Mouse (Mus musculus): ENCODE measurements around the gene Prss45.
A peak's percentile ranks its signal among the peaks of the same experiment; 100 is the strongest.

Prss45 gene

GRCm38 (mm10) chr9:110857781-110858472 is 23.5 kb downstream of the Prss45 start, which contains the start of gene Prss50:
Gene Prss50 (plus strand): TSS chr9:110857967.
- no peak for DNase-seq (ENCODE audit: low read depth, low spot score)

DNA sequence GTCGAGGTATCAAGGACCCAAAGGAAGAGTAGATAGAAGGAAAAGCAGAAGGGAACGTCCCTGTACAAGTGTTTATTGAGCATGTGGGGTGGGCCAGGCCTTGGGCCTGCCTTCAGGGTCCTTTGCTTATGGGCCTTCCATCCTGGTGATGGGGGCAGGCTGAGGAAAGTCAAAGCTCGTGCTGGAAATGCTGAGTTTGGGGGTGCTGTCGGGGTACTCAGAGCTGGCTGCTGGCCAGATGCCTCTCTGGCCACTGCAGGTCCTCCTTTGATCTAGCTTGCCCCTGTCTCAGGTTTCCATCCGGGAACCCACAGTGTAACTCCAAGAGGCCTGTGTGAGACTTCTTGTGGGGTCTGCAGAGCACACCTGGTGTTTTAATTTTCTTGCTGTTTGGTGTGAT is 24.1 kb downstream of the Prss45 start:
- no peak for DNase-seq (ENCODE audit: low read depth, low spot score)

DNA sequence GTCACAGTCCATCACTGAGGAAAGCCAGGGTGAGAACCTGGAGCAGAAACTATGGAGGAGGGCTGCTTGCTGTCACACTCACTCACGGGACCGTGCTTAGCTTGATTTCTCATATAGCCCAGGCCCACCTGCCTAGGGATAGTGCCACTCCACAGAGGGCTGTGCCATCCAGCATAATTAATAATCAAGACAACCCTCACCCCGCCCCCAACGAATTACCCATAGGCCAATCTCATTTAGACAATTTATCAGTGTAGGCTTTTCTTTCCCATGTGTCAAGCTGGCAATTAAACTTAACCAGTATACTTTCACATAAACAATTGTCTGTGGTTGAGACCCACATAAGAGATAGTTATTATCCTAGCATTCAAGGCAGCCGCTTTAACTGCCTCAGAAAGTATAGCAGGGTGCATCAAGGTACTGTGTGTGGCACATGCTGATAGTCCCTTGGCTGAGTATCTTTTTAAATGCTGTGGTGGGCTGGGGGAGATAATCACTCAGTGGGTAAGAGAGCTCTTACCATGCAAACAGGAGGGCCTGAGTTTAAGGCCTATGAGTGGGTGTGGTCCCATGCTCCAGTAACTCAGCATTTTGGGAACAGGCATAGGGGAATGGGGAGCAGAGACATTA is 24.7 kb downstream of the Prss45 start:
- no peak for DNase-seq (ENCODE audit: low read depth, low spot score)

DNA sequence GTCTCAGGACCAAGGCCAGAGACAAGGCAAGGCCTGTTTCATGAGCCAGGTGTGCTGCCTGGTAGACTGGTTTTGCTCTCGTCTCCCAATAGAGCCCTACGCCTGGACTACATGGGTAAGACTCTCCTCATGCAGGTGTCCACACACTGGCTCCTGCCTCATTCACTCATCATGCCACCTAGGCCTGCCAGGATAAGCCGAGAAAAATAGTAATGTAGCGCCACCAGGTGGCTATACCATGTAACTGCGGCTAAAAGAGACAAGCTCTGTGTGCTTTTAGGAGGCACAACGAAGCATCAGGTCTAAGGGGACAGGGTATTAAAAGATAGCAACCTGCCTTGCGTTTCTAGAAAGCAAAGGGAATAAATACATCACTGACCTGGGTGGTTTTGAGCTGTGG is 36.6 kb downstream of the Prss45 start:
- peak; percentile 32 for DNase-seq (ENCODE audit: low read depth, low spot score)

DNA sequence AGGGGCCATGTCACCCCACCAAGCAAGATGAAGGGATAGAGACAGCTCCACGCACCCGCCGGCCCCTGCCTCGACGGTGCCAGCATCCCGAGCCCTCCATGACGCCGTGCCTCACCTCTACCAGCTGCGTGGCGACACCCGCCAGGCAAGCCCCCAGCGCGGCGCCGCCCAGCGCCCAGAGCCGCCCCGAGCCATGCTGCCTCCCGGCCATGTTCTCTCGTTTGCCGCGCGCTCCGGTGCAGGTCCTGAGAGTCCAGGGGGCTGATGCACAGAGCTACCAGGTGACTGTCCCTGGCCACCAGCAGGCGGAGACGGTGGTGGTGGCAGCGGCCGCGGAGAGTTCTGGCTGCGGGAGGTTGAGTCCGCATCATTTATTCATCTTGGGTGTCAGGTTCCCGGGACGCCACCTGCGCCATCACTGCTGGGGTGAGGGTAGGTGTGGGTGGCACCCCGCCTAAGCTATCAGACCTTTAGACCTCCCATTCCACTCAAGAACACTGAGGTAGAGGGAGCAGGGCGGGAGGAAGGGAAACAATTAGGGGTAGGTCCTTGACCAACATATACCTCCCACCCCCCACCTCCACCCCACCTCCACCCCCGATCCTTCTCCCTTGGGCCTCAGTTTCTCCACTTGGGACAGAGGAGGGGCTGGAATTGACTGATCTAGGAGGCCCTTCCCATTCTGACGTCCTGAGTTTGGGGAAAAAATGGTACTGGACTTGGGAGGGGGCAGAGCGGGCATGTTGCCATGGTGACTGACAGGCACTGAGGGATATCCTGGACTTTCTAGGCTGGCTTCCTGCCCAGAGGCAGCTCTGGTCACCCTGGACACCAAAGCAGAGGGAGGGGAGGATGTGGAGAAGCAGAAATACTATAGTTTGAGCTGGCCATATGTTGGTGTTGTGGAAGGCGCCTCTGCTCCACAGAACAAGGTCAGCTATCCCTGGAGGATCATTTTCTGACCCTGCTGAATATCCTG is 39.6 kb downstream of the Prss45 start:
- no peak for DNase-seq (ENCODE audit: low read depth, low spot score)

DNA sequence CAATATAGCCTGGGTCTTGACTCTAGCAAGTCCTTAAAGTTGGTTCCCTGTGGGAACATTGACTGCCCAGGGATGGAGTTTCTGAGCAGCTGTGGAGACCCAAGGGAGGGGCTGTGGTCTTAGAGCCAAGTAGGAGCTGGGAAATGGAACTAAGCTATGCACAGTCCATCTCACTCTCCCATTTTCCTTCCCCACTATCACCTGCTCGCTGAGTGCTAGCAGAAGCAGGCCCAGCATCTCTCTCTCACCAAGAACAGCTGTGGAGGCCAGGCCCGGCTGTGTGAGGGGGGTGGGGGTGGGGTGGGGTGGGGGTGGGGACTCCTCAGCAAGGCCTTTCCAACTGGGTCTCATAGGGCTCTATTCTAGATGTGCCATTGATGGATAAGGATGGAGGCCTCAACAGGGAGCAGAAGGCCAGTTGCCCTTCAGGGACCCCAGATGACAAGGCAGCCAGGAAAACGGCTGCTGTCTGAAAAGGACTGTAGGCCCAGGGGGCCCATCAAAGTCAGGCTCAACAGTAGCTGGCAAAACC is 40.3 kb downstream of the Prss45 start:
- no peak for DNase-seq (ENCODE audit: low read depth, low spot score)

GRCm38 (mm10) chr9:110875288-110875695 is 40.9 kb downstream of the Prss45 start:
- DNase-seq (ENCODE audit: low read depth, low spot score), result no peak

DNA sequence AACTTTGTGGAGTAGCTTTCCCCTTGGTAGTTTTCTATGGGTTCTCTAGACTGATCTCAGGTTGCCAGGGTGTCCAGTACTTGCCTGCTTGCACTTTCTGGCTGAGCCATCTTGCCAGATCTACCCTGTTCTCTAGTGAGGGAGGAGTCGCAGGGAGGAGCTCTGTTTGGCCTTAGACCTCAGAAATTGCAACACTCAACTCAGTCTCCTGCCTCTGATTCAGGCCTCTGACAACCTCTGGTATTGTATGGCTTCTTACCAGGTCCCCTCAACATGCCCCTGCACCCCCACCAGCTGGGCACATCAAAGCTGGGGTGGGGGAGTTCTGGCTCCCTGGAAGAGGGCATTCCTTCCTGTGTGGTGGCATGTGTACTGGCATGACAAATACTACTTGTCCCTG is 43.0 kb downstream of the Prss45 start:
- no peak for DNase-seq (ENCODE audit: low read depth, low spot score)

- no peak for DNase-seq (ENCODE audit: low read depth, low spot score)
Observed at GRCm38 (mm10) chr9:110877888-110878287, 43.5 kb downstream of the Prss45 start.

DNA sequence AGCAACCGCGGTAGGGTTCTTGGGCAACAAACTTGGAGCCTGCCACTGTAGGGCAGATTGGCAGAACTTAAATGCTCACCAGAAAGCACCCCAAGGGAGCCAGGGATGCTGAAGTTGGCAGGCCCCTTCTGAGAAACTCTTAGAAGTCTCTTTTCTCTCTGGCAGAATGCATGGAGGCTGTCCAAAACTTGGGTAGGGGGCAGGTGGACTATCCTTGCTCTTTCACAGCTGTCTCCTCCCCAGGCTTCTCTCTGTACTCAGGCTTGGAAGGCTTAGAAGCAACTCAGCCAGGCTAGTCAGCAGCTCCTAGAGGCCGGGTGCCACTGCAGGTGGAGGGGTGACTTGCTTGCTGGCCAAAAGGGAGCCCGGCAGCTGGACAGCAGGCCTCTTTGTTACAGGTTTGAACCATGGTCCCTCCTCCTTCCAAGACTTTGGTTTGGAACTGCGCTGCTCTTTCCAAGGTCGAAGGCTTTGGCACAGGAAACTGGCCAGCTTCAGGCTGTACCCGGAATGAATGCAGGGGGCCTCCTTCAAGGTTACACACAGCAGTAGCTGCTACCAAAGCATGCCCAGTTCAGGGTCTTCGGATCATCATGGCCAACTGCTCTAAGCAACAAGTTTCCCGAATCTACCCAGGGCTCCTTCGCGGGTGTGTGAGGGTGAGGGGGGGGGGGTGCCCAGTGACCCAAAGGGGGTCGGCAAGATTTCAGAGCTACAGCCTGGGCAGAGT is 45.0 kb downstream of the Prss45 start, which contains the start of gene Als2cl:
Gene Als2cl (plus strand): TSS at position 680 of the 730 bp plus-strand sequence.
- no peak for DNase-seq (ENCODE audit: low read depth, low spot score)

GRCm38 (mm10) chr9:110879998-110880561 is 45.7 kb downstream of the Prss45 start, which contains the start of gene Tmie:
Gene Tmie (minus strand): TSS chr9:110880113.
- no peak for DNase-seq (ENCODE audit: low read depth, low spot score)

DNA sequence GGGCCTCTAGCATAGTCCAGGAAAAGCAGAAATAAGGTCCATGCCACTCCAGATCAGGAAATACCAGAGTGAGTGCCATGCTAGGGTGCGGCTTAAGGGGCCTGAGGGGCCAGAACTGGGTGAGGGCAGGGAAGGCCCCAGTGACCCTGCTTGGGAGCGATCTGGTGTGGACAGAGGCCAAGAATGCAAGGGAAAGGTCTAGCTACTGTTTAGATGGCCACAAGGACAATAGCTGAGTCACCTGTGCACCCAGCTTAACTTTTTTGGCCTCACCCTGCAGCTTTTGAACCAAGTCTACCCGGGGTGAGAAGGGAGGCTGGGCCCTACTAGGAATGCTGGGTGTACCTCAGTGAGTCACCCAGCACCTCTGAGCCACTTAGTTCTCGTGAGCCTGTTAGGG is 46.4 kb downstream of the Prss45 start:
- DNase-seq (ENCODE audit: low read depth, low spot score), result no peak

GRCm38 (mm10) chr9:110881953-110882352 is 47.6 kb downstream of the Prss45 start:
- DNase-seq (ENCODE audit: low read depth, low spot score), result no peak

- DNase-seq (ENCODE audit: low read depth, low spot score), result no peak
Observed at GRCm38 (mm10) chr9:110887388-110888303, 53.3 kb downstream of the Prss45 start.

DNA sequence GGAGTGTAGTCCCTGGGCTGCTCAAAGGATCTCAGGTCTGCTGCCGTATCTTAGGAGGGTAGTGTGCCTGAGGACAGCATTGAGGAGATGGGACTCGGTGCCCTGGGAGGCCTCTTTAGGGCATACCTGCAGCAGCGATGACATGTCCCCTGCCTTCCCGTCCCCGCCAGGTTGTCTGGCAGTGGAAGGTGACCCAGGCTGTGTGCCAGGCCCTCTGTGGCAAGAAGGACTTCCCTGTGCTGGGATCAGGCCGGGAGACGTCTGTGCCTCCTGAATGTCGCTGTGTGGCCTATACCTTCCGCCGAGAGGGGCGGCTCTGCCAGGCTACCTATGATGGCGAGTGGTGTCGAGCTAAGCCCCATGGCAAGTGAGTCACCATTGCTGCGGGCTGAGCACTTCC is 54.5 kb downstream of the Prss45 start:
- no peak for DNase-seq (ENCODE audit: low read depth, low spot score)

DNA sequence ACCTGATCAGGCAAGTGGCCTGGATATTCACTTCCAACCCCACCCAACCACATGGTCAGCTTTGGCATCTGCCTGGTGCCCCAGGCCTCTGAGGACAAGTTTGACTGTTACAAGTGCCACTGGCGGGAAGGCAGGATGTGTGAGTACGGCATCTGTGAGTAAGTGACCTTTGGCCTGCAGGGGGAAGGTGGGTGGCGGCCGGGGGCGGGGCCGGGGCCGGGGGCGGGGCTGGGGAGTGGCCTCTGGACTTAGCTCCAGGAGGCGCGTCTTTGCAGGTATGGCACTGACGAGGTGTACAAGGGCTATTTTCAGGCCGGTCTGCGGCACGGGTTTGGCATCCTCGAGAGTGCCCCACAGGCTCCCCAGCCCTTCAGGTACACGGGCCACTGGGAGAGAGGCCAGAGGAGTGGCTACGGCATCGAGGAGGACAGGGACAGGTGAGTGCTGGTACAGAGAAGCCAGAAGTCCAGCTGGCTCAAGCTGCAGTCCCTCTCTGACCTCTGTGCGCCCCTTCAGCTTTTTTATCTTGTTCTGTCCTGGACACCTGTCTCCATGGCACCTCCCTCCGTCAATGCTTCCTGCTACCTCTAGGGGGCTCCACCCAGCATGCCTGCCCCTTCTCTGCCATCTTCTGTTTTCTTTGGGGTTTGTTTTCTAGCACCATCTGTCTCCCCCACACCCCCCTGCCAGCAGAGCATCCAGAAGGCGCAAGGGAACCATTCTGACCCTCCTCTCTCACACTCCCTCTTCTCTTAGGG is 55.8 kb downstream of the Prss45 start:
- DNase-seq (ENCODE audit: low read depth, low spot score), result no peak
